Mouse (Mus musculus) liver, postnatal 0 days (tissue): ENCODE results near the gene Lemd2.

Experiments used
- CTCF ChIP-seq: sonication (generic); IDR thresholded peaks from 2 replicates; pipeline ENCODE4 v1.5.1; 2016; ENCODE audit warnings: antibody characterized with exemption, low read depth
- EP300 ChIP-seq: IDR thresholded peaks from 2 replicates; pipeline ENCODE4 v1.6.1; 2016; ENCODE audit warnings: antibody characterized with exemption, low read depth, mild to moderate bottlenecking

GRCm38 (mm10) chr17:27229710-27230454 lies 25.6 kb upstream of the Lemd2 start:
- TF ChIP-seq CTCF (no peak), EP300 (no peak)
